Mouse (Mus musculus) heart, embryonic 10.5 days (tissue): ENCODE data around the gene Apba1. TPM values are rescaled to one million over a fixed set of nuclear protein-coding genes. Genes with fewer than 3 reads are reported as not detected.

Source experiments
- DNase-seq: peaks from one replicate; pipeline ENCODE4 v3.0.0-alpha.2; 2017; ENCODE audit warnings: low spot score
- H3K27ac ChIP-seq: fragments of 300-500 bp; sonication (generic); 2 replicates; pipeline ENCODE4 v1.5.1; 2016; ENCODE audit warnings: mild to moderate bottlenecking
- H3K27me3 ChIP-seq: fragments of 300-500 bp; sonication (generic); 2 replicates; pipeline ENCODE4 v1.6.1; 2016; ENCODE audit warnings: mild to moderate bottlenecking; ENCODE audit not compliant: poor library complexity, insufficient read depth, severe bottlenecking
- H3K36me3 ChIP-seq: fragments of 300-500 bp; sonication (generic); 2 replicates; pipeline ENCODE4 v1.6.1; 2016; ENCODE audit warnings: mild to moderate bottlenecking, moderate library complexity
- H3K4me1 ChIP-seq: fragments of 300-500 bp; sonication (generic); 2 replicates; pipeline ENCODE4 v1.6.1; 2016; ENCODE audit warnings: mild to moderate bottlenecking
- H3K4me3 ChIP-seq: fragments of 300-500 bp; sonication (generic); 2 replicates; pipeline ENCODE4 v1.5.1; 2016; ENCODE audit warnings: mild to moderate bottlenecking, moderate library complexity
- H3K9me3 ChIP-seq: fragments of 300-500 bp; sonication (generic); 2 replicates; pipeline ENCODE4 v1.6.1; 2016; ENCODE audit warnings: mild to moderate bottlenecking, moderate library complexity
- WGBS: fragments of 180-500 bp; shearing (Covaris S2); methylation state at CpG from one replicate; pipeline ENCODE4 v1.1.7; 2016; 5-methylcytosine and 5-hydroxymethylcytosine counted together
- polyA plus RNA-seq: library from polyadenylated mRNA; unstranded; fragments of >200 nt; fragmentation: Nextera tagmentation; extraction: Ambion mirVana; gene quantifications from 2 replicates; pipeline ENCODE4 v1.2.1, GENCODE M21; 2016

Apba1 gene
- polyA plus RNA-seq, 1 experiment from 2014 or later, result 0.28 TPM

DNA sequence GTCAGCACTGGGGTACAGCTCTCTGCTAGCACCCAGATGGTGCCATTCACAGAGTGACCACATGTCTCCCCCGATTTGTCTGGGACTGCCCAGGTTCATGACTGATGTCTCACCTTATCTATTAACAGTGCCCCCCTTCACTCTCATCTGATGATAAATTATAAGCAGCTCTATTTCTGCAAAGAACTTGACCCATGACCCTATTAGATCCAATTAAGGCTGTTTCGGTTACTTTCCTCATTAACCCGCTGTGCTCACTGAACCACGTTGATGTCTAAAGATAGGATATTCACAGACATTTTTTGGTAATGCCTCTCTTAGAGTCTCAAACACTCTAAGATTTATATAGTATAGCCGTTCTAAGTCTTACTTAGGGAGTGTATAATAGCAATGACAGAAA, 52.3 kb downstream of the Apba1 start:
- Histone ChIP-seq H3K27me3 (no peaks in the 10 kb centered on the region), H3K9me3 (no peaks in the 10 kb centered on the region), H3K27ac (no peak overlapping the region), H3K4me3 (no peak overlapping the region), H3K4me1 (peaks cover 17% of the 10 kb centered on the region), H3K36me3 (no peaks in the 10 kb centered on the region)
- 87% methylated on average over 5 of the region's 5 CpGs for WGBS
- DNase-seq, result no peak

DNA sequence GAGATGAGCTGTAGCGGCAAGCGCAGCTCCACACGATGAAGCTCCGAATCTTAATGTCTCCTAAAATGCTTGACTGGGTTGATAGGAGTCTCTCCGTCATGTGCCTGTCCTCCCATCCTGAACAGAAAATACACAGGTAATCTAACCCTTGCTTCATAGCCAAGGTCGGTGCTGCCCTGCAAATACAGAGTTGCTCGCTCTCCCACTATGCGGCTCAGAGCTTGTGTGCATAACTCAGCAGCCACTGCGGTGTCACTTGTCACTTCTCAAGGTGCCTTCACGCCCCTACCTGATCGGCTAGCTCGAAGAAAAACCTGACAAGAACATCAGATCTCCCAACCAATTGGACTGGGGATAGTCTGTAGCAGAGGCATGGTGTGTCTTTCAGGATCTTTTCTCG, 58.1 kb downstream of the Apba1 start:
- no peak overlapping the region for H3K27ac ChIP-seq
- no peaks in the 10 kb centered on the region for H3K36me3 ChIP-seq
- 77% methylated on average over 13 of the region's 13 CpGs for WGBS
- no peak for DNase-seq
- peaks cover 6% of the 10 kb centered on the region; the same call in 1 of the 2 replicates for H3K4me1 ChIP-seq
- H3K9me3 ChIP-seq, result no peaks in the 10 kb centered on the region
- H3K27me3 ChIP-seq, result no peaks in the 10 kb centered on the region
- H3K4me3 ChIP-seq, result no peak overlapping the region

DNA sequence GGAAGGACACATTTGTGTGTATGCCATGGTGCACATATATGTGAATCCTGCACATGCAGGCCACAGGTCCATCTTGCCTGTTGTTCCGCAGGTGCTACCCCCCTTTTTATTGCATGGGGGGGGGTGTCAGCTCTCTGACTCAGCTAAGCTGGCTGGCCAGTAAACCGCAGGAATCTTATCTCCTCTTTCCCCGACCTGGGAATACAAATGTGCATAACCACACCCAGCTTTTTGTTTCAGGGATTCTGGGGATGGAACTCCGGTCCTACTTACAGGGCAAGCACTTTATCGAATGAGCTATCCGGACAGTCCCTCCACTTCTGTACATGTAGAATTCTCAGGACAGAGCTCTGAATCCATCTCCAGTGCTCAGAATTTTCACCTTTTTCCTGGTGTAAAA, 58.5 kb downstream of the Apba1 start:
- no peaks in the 10 kb centered on the region for H3K27me3 ChIP-seq
- H3K4me1 ChIP-seq, result peaks cover 6% of the 10 kb centered on the region; the same call in 1 of the 2 replicates
- no peaks in the 10 kb centered on the region for H3K36me3 ChIP-seq
- 60% methylated on average over 6 of the region's 6 CpGs for WGBS
- H3K9me3 ChIP-seq, result no peaks in the 10 kb centered on the region
- no peak overlapping the region for H3K27ac ChIP-seq
- no peak overlapping the region for H3K4me3 ChIP-seq
- no peak for DNase-seq

DNA sequence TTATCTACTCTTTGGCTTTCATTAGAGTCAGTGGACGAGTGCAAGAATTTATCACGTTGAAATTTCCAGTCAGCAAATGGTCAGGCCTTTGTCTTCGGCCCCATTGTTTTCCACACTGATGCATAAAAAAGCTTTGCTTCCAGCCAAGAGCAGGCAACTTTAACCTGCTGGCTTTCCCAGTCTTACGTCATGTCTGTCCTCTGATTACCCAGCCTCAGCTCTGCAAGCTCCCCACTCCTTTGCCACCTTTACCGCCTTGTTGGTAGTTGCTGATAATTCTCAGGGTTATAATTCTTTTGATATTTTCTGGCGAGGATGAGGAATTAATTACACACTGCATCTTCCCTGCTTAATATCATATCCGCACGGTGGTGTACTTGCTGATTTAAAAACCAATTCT, 61.2 kb downstream of the Apba1 start:
- no peaks in the 10 kb centered on the region for H3K27me3 ChIP-seq
- H3K9me3 ChIP-seq, result no peaks in the 10 kb centered on the region
- H3K4me1 ChIP-seq, result 0 out of 2 replicates have a peak, but pooled peaks cover 3% of the 10 kb centered on the region
- H3K36me3 ChIP-seq, result no peaks in the 10 kb centered on the region
- DNase-seq, result no peak
- no peak overlapping the region for H3K27ac ChIP-seq
- WGBS, result 65% methylated on average over 8 of the region's 8 CpGs
- no peak overlapping the region for H3K4me3 ChIP-seq

DNA sequence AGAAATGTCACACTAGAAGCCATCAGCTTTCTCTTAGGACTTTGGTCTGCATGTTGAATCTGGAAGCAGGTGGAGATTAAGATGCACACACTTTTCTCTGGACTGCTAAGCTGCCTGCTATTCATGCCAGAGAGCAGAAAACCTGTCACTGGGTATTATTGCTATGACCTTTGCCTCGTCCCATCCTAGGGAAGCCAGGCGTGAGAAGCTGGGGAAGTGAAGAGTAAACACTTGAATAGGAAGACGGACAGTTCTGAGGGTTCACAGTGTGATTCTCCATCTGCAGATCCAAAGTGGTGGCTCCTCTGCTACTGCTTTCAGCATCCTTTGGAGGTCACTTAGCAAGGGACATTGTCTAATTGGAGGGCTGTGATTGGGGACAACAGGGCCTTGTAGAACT, 63.8 kb downstream of the Apba1 start:
- DNase-seq, result no peak
- Histone ChIP-seq H3K36me3 (no peaks in the 10 kb centered on the region), H3K27ac (no peak overlapping the region), H3K27me3 (no peaks in the 10 kb centered on the region), H3K4me3 (no peak overlapping the region), H3K9me3 (no peaks in the 10 kb centered on the region), H3K4me1 (0 out of 2 replicates have a peak, but pooled peaks cover 3% of the 10 kb centered on the region)
- WGBS, result 64% methylated on average over 3 of the region's 3 CpGs

DNA sequence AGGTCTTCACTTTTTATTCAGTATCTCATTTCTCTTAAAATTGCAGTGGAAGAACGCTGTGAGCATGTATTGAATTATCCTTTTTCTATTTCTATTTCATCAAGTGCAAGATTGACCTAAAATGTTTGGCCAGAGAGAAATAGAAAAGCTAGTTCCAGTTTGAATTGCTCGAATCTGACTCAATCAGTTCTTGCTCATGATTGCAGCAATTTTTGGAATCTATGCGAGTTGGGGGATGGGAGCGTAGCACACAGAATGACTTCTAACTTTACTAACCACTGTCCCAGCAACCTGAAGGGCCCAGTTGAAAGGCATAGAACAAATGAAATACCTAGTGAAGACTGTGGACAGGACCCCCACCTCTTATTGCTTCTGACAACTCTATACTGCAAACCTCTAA, 64.8 kb downstream of the Apba1 start:
- H3K36me3 ChIP-seq, result no peaks in the 10 kb centered on the region
- no peak overlapping the region for H3K4me3 ChIP-seq
- no peaks in the 10 kb centered on the region for H3K27me3 ChIP-seq
- no peaks in the 10 kb centered on the region for H3K9me3 ChIP-seq
- WGBS, result 86% methylated on average over 4 of the region's 4 CpGs
- 0 out of 2 replicates have a peak, but pooled peaks cover 3% of the 10 kb centered on the region for H3K4me1 ChIP-seq
- H3K27ac ChIP-seq, result no peak overlapping the region
- no peak for DNase-seq

DNA sequence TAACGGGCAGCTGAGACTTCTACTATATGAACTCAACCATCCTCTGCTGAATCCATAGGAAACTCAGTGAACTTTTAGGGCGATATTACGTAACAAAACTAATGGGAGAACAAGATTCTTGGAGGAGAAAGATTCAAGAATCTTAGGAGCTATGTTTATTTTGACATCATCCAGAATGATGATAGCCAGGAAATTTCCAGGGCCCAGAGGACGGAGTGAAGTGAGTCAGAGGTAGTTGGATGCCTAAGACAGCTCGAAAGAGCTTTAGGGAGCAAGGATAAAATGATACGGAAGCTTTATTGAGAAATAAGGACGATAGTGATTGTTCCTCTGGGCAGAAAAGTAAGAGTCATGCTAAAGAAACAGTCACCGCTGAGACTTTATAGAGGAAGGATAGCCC, 67.6 kb downstream of the Apba1 start:
- H3K4me1 ChIP-seq, result 0 out of 2 replicates have a peak, but pooled peaks cover 3% of the 10 kb centered on the region
- 82% methylated on average over 8 of the region's 8 CpGs for WGBS
- DNase-seq, result no peak
- no peak overlapping the region for H3K27ac ChIP-seq
- H3K9me3 ChIP-seq, result no peaks in the 10 kb centered on the region
- H3K4me3 ChIP-seq, result no peak overlapping the region
- H3K36me3 ChIP-seq, result no peaks in the 10 kb centered on the region
- no peaks in the 10 kb centered on the region for H3K27me3 ChIP-seq

DNA sequence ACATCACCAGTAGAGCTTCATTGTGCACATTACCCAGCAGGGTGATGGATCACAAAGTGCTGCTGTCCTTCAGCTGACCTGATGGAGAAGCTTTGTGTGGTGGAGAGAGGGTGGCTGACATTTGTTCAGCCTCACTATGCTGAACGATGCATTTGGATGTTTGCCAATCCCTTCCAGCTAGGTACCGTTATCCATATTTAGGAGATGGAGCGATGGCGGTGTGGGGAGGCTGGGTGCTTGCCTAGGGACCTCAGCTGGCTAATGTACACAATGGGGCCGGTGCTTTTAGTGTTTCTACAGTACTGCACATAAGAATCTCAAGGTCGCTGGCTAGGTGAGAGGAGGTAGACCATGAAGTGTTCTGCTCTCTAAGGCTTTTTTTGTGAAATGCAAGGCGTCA, 72.1 kb downstream of the Apba1 start:
- H3K36me3 ChIP-seq, result no peaks in the 10 kb centered on the region
- H3K4me3 ChIP-seq, result no peak overlapping the region
- DNase-seq, result no peak
- 75% methylated on average over 7 of the region's 7 CpGs for WGBS
- no peak overlapping the region for H3K27ac ChIP-seq
- H3K9me3 ChIP-seq, result no peaks in the 10 kb centered on the region
- H3K4me1 ChIP-seq, result no peaks in the 10 kb centered on the region
- H3K27me3 ChIP-seq, result no peaks in the 10 kb centered on the region

DNA sequence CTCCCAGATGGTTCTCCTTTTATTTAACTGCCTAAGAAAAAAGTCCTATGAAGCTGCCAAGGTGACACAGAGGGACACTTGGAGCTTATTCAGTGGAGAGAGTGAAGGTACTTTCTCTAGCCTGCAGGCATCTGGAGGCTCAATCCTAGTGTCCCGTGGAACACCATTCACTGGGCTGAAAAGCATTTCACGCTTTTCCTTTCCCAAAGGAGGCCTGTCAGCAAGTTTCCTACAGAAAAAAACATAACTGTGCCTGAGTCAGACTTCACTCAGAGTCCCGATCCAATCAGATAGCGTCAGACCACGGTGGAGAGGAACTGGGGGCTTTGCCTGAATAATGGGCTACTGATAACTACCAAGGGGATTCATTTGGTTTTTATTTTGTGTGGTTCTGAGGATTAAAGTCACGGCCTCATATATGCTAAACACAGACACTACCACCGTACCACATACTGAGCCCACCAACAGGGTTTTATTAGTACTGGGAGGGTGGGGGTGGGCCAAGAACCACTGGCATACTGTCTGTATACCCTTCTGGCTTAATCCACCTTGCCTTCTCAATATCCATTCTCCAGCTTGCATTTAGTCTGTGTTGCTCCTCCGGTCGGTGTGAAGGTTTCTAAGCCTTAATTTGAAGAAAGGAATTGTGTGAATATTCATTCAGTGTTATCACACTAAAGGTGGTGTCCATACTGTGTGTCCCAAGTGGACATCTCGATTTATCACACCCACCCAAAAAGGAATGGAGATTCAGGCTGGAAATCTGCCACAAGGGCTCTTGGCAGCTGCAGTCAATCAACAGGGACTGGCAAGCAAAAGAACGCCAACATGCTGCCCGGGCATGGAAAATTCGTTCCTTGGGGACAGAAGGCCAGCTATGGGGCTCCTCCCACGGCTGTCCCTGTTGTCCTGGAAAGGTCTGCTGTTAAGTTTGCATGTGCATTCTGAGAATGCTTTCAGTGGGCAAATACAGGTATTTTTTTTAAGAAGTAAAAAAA, 75.3 kb downstream of the Apba1 start:
- DNase-seq, result peak; percentile 48
- WGBS, result 66% methylated on average over 14 of the region's 14 CpGs
- H3K27me3 ChIP-seq, result no peaks in the 10 kb centered on the region
- H3K4me1 ChIP-seq, result 0 out of 2 replicates have a peak, but pooled peaks cover 3% of the 10 kb centered on the region
- H3K4me3 ChIP-seq, result no peak overlapping the region
- H3K9me3 ChIP-seq, result no peaks in the 10 kb centered on the region
- no peaks in the 10 kb centered on the region for H3K36me3 ChIP-seq
- H3K27ac ChIP-seq, result no peak overlapping the region

DNA sequence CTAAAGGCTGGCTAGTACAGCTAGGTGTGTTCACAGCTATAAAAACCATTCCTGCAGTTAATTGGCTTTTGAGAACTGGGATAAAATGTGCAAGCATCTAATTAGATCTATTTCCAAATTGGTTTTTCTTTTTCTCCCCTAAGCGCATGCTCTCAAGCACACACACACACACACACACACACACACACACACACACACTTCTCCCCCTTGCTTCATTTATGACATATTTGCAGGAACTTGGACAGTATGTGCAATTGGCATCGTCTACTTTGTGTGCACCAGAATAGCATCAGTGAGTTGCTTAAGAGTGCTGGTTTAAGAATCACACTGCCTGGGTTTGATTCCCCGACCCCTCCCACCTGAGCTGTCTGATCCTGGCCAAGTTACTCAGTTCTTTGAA, 76.0 kb downstream of the Apba1 start:
- H3K4me1 ChIP-seq, result 0 out of 2 replicates have a peak, but pooled peaks cover 3% of the 10 kb centered on the region
- no peaks in the 10 kb centered on the region for H3K9me3 ChIP-seq
- DNase-seq, result no peak
- WGBS, result 82% methylated on average over 3 of the region's 3 CpGs
- H3K27ac ChIP-seq, result no peak overlapping the region
- no peaks in the 10 kb centered on the region for H3K36me3 ChIP-seq
- no peak overlapping the region for H3K4me3 ChIP-seq
- no peaks in the 10 kb centered on the region for H3K27me3 ChIP-seq

DNA sequence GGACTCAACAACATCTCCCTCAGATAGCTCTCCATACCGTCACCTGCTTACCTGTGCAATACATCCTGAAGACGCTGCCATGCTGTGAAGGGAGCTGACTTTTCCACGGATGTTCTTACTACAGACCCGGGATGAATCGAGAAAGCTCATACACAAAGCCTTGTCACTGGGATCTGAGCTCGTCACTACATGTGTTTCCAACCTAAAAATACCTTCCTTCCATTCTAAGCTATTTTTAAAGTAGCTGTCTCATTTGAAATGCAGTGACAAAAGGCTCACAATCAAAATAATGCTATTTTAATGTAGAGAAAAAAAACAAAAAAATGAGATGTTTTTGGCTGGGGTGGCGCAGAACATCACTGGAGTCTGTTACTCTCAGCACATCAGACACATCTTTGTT, 97.1 kb downstream of the Apba1 start:
- Histone ChIP-seq H3K4me1 (no peaks in the 10 kb centered on the region), H3K4me3 (no peak overlapping the region), H3K9me3 (no peaks in the 10 kb centered on the region; the same call in 1 of the 2 replicates), H3K36me3 (no peaks in the 10 kb centered on the region), H3K27ac (no peak overlapping the region), H3K27me3 (no peaks in the 10 kb centered on the region)
- 80% methylated on average over 7 of the region's 7 CpGs for WGBS
- no peak for DNase-seq

DNA sequence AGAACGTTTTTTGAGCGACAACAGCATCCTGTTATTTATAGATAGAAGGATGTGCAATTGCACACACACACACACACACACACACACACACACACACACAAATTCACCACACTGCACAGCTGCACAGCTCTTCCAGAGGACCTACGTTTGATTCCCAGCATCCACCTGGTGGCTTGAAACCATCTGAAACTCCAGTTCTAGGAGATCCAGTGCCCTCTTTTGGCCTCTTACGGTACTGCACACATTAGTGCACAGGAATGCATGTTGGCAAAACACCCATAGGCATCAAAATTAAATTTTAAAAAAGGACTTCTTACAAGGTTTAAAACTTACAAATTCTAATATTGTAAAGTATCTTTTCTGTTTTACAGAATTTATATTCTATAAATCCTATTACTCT, 99.4 kb downstream of the Apba1 start:
- H3K4me1 ChIP-seq, result peaks cover 3% of the 10 kb centered on the region
- DNase-seq, result no peak
- peaks cover 10% of the 10 kb centered on the region; the same call in 1 of the 2 replicates for H3K27me3 ChIP-seq
- no peaks in the 10 kb centered on the region; the same call in 1 of the 2 replicates for H3K9me3 ChIP-seq
- H3K36me3 ChIP-seq, result no peaks in the 10 kb centered on the region
- H3K27ac ChIP-seq, result no peak overlapping the region
- H3K4me3 ChIP-seq, result no peak overlapping the region
- WGBS, result 91% methylated on average over 4 of the region's 4 CpGs

DNA sequence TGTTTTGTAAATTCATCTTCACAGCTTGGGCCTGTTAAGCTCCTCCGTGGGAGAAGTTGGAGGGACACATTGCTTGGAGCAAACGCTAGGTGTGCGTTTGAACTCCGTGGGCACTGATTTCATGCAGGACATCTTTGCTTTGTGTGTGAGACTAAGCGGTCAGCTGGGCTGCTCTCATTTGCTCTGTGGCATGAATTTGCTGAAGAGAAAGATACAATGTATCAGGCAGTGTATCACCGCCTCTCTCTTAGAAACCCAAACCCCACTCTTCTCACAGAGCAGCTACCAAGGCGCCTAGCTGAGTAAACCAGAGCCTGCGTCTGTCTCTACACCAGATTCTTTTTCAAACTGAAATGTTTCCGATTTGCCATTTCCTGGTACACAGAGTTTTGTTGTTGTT, 100.1 kb downstream of the Apba1 start:
- Histone ChIP-seq H3K27me3 (peaks cover 10% of the 10 kb centered on the region; the same call in 1 of the 2 replicates), H3K4me1 (peaks cover 3% of the 10 kb centered on the region), H3K9me3 (no peaks in the 10 kb centered on the region; the same call in 1 of the 2 replicates), H3K4me3 (no peak overlapping the region), H3K36me3 (no peaks in the 10 kb centered on the region), H3K27ac (no peak overlapping the region)
- DNase-seq, result no peak
- 91% methylated on average over 9 of the region's 9 CpGs for WGBS
